Mouse (Mus musculus) G1E (cell line): ENCODE data around the gene Socs4. TPM values are rescaled to one million over a fixed set of nuclear protein-coding genes. Genes with fewer than 3 reads are reported as not detected.
A peak's percentile ranks its signal among the peaks of the same experiment; 100 is the strongest.

Source experiments
- ATAC-seq: 2 replicates; pipeline ENCODE4 v1.8.0; 2016; ENCODE audit warnings: mild to moderate bottlenecking; ENCODE audit not compliant: insufficient number of reproducible peaks, poor library complexity, low FRiP score, severe bottlenecking; ENCODE audit errors: extremely low read depth
- DNase-seq: peaks from one replicate; pipeline ENCODE4 v3.0.0; 2012; ENCODE audit warnings: low spot score
- H3K27me3 ChIP-seq: 2 replicates; pipeline ENCODE4 v1.6.1; 2012; ENCODE audit warnings: mild to moderate bottlenecking, low read length, inconsistent platforms; ENCODE audit not compliant: insufficient read depth
- H3K36me3 ChIP-seq: replicated peaks from 2 replicates; pipeline ENCODE3; 2012; ENCODE audit warnings: mild to moderate bottlenecking, inconsistent platforms
- H3K4me1 ChIP-seq: 2 replicates; pipeline ENCODE4 v1.6.1; 2012; ENCODE audit warnings: low read depth, low read length, inconsistent platforms, mixed read lengths; ENCODE audit not compliant: insufficient read depth
- H3K4me3 ChIP-seq: 2 replicates; pipeline ENCODE4 v1.5.1; 2012; ENCODE audit warnings: low read depth, mild to moderate bottlenecking, inconsistent platforms, low read length, moderate library complexity, mixed read lengths
- H3K9me3 ChIP-seq: replicated peaks from 2 replicates; pipeline ENCODE4 v1.6.1; 2012; ENCODE audit warnings: inconsistent platforms
- CTCF ChIP-seq: IDR thresholded peaks from 2 replicates; pipeline ENCODE4 v1.5.1; 2012; ENCODE audit warnings: low read depth, low read length, inconsistent platforms, mixed read lengths
- GATA1 ChIP-seq: IDR thresholded peaks from 2 replicates; pipeline ENCODE4 v1.6.1; 2012; ENCODE audit warnings: borderline replicate concordance, low read length, inconsistent platforms, mixed read lengths
- GATA2 ChIP-seq: IDR thresholded peaks from 2 replicates; pipeline ENCODE4 v1.6.1; 2012; ENCODE audit warnings: low read depth, low read length, inconsistent platforms, borderline replicate concordance
- POLR2AphosphoS5 ChIP-seq: IDR thresholded peaks from 2 replicates; pipeline ENCODE4 v1.6.1; 2012; ENCODE audit warnings: low read depth, low read length, inconsistent platforms; ENCODE audit not compliant: insufficient replicate concordance
- TAL1 ChIP-seq: conservative IDR thresholded peaks from 2 replicates; pipeline ENCODE4 v1.6.1; 2012; ENCODE audit warnings: low read depth, low read length, inconsistent platforms, mixed read lengths
- polyA plus RNA-seq: library from polyadenylated mRNA; stranded (reverse); fragments of >175 nt; gene quantifications from 2 replicates; pipeline ENCODE4 v1.2.3, GENCODE M21; 2012
- total RNA-seq, 2 experiments: library from RNA; stranded (forward) in 1 of 2; stranded (reverse) in 1 of 2; fragments of 200-1000 nt in 1 of 2; fragments of >200 nt in 1 of 2; fragmentation: Nextera tagmentation in 1 of 2; gene quantifications; 2 replicates each; pipeline ENCODE4 v1.2.3; 2014 to 2017

The Socs4 gene
- total and polyA plus RNA-seq, 3 experiments: 3.3 to 38.9 (median 36.6) TPM

- ATAC-seq (no peak), DNase-seq (no peak)
- peaks cover 36% of the 10 kb centered on the region for H3K36me3 ChIP-seq
- H3K27me3 ChIP-seq: no peaks in the 10 kb centered on the region
- no peak overlapping the region for H3K4me3 ChIP-seq
- no peaks in the 10 kb centered on the region for H3K9me3 ChIP-seq
- peaks cover 31% of the 10 kb centered on the region for H3K4me1 ChIP-seq
- no peak for TF ChIP-seq TAL1
- no peak for TF ChIP-seq CTCF
- no peak for TF ChIP-seq GATA2
- TF ChIP-seq GATA1: no peak
- TF ChIP-seq POLR2AphosphoS5: no peak
Observed at GRCm38 (mm10) chr14:47296232-47296631, 19.5 kb downstream of the Socs4 start.

GRCm38 (mm10) chr14:47297785-47298407 lies 21.2 kb downstream of the Socs4 start, which contains the start of gene Mapk1ip1l:
Mapk1ip1l (plus strand) TSS chr14:47298266.
- no peaks in the 10 kb centered on the region for H3K9me3 ChIP-seq
- ATAC-seq (peak; percentile 37), DNase-seq (peak; percentile 91)
- no peaks in the 10 kb centered on the region for H3K27me3 ChIP-seq
- TF ChIP-seq CTCF (peak; percentile 85), GATA1 (no peak)
- peaks cover 30% of the 10 kb centered on the region for H3K36me3 ChIP-seq
- H3K4me3 ChIP-seq: peak within 1 kb of the TSS; percentile 94
- peaks cover 38% of the 10 kb centered on the region for H3K4me1 ChIP-seq

- Histone ChIP-seq H3K4me3 (peak overlapping the region; percentile 94), H3K4me1 (peaks cover 43% of the 10 kb centered on the region), H3K9me3 (no peaks in the 10 kb centered on the region), H3K27me3 (no peaks in the 10 kb centered on the region), H3K36me3 (peaks cover 33% of the 10 kb centered on the region)
- ATAC-seq (no peak), DNase-seq (peak; percentile 37)
- TF ChIP-seq TAL1: no peak
- TF ChIP-seq GATA1: no peak
- no peak for TF ChIP-seq GATA2
- TF ChIP-seq CTCF: no peak
Observed at GRCm38 (mm10) chr14:47298408-47298792, 21.7 kb downstream of the Socs4 start.

- DNase-seq: no peak
- Histone ChIP-seq H3K4me3 (peak overlapping the region; percentile 94), H3K27me3 (no peaks in the 10 kb centered on the region), H3K4me1 (peaks cover 44% of the 10 kb centered on the region), H3K9me3 (no peaks in the 10 kb centered on the region), H3K36me3 (peaks cover 35% of the 10 kb centered on the region)
- TF ChIP-seq GATA2 (no peak), CTCF (no peak), GATA1 (no peak), POLR2AphosphoS5 (no peak), TAL1 (no peak)
- no peak for ATAC-seq
Observed at GRCm38 (mm10) chr14:47298819-47299261, 22.1 kb downstream of the Socs4 start.

GRCm38 (mm10) chr14:47302885-47303680 lies 26.4 kb downstream of the Socs4 start:
- Histone ChIP-seq H3K27me3 (no peaks in the 10 kb centered on the region), H3K36me3 (peaks cover 61% of the 10 kb centered on the region), H3K9me3 (no peaks in the 10 kb centered on the region), H3K4me1 (peaks cover 41% of the 10 kb centered on the region), H3K4me3 (no peak overlapping the region)
- TF ChIP-seq POLR2AphosphoS5: no peak
- TF ChIP-seq TAL1: no peak
- no peak for TF ChIP-seq GATA2
- no peak for TF ChIP-seq GATA1
- TF ChIP-seq CTCF: no peak
- ATAC-seq (no peak), DNase-seq (no peak)

- Histone ChIP-seq H3K36me3 (peaks cover 73% of the 10 kb centered on the region), H3K27me3 (no peaks in the 10 kb centered on the region), H3K4me3 (no peak overlapping the region), H3K4me1 (peaks cover 41% of the 10 kb centered on the region), H3K9me3 (no peaks in the 10 kb centered on the region)
- no peak for DNase-seq
- no peak for ATAC-seq
- TF ChIP-seq POLR2AphosphoS5 (no peak), GATA2 (no peak), TAL1 (no peak), GATA1 (no peak), CTCF (no peak)
Observed at GRCm38 (mm10) chr14:47304814-47305405, 28.2 kb downstream of the Socs4 start.
